Comparison of ENCODE assay signal across 11 mouse cellular contexts in the genomic region with DNA sequence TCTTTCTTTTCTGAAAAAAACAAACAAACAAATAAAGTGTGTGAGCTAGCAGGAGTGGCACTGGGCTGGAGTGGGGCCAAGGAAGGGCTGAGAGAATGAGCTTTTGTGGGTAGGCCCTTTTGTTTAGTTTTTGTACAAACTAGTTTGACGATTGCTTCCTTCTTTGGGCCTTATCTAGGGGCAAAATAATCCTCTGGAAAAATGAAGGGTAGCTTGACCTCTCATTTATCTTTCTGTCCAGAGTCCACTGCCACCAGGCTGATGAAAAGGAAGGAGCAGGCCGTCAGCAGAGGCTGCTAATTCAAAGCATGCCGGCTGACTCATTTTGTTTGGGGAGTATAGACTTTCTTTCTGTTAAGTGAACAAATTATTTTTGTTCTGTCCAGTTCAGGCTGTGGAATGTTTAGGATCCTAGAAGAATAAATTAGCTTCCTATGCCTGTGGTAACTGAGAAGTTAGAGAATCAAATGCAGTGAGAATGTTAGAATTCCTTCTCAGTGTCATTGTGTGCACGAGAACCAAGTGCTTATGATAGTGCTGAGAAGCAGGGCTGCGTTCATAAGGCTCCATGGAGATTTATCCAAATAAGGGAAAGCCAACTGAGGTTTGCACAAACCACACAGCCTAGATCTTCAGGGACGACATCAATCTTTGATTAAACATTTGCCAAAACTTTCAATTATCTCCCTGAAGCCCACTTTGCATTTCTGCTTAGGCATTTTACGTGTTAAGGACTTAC.
A peak's percentile ranks its signal among the peaks of the same experiment; 100 is the strongest.
DNase-seq lines count a peak whose midpoint lies in the region; ATAC-seq and TF ChIP-seq lines count a peak whose summit lies in the region.
"Had no signal": no experiment of that assay in that cellular context is flagged by ENCODE, and none has a peak within 500 bp of the region (broad histone marks: within the 10 kb centered on the region; RNA-seq: fewer than 3 reads in every experiment).

No protein-coding gene starts in this region.

- no peak overlapping the region for H3K4me3 ChIP-seq in gastrocnemius, adult 2 months

- no peak for TF ChIP-seq CTCF in gastrocnemius, adult 2 months (IDR thresholded peaks at IDR 0.05)

- ATAC-seq in cerebellum, adult (ENCODE audit: insufficient number of reproducible peaks, low FRiP score, low TSS enrichment), result no peak

- intact Hi-C loops in gastrocnemius, adult 2 months (cut with DNase I), result no loop called here
- intact Hi-C loops in gastrocnemius, postnatal 36 days (cut with DNase I), result no loop called here
- intact Hi-C loops in left cerebral cortex, postnatal 25 days (cut with DNase I), result no loop called here

- DNase-seq in gastrocnemius, adult 2 months, result no peak
- DNase-seq in gastrocnemius, postnatal 36 days, result no peak
- DNase-seq in Muller cell, postnatal 12 days (ENCODE audit: inconsistent ontology term), result peak; percentile 75
- peak; percentile 24 for DNase-seq in fibroblast of lung, adult 2 months (ENCODE audit: low read depth)
- DNase-seq in kidney, postnatal 4 days, result peak; percentile 43 to 55
- DNase-seq in thymus, postnatal 0 days (ENCODE audit: low spot score), result no peak
- no peak for DNase-seq in left cerebral cortex, postnatal 25 days (ENCODE audit: low spot score in 2 of 2)
- DNase-seq: cerebellum, adult 9-10 months; thymus, postnatal 14 days had no signal

- H3K27ac ChIP-seq in gastrocnemius, adult 2 months, result peak overlapping the region; percentile 20; the same call in 1 of the 2 replicates
- H3K27ac ChIP-seq: macrophage had no signal

Comparison
In these comparisons a context has a peak if more than half of its experiments do, and no peak if none do; other contexts are left out.
1. DNase-seq: peak in Muller cell, postnatal 12 days (single experiment), fibroblast of lung, adult 2 months (single experiment) and kidney, postnatal 4 days (2 of 2); none in gastrocnemius, adult 2 months (single experiment), gastrocnemius, postnatal 36 days (0 of 2), thymus, postnatal 0 days (single experiment) and left cerebral cortex, postnatal 25 days (0 of 2).